In the genomic region with DNA sequence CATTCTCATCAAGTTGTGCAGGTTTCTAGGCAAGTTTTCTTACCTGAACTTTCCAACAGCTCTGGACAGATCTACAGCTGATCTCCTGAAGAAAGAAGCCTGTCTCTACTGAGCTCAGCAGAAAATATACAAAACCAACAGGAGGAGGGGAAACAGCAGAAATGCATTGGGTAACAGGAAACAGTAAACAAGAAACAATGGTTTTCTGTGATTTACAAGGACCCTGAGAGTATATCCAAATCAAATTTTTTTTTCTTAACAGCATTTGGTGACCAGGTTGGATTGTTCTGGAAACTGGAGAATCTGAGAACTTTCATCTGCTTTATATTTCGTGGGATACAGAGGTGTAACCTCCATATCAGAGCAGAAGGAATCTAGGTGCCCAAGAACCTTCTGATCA, we compare ENCODE assay signal across 31 mouse cellular contexts. TPM values are rescaled to one million over a fixed set of nuclear protein-coding genes. Genes with fewer than 3 reads are reported as not detected.
DNase-seq lines count a peak whose midpoint lies in the region; ATAC-seq and TF ChIP-seq lines count a peak whose summit lies in the region.
"Had no signal": no experiment of that assay in that cellular context is flagged by ENCODE, and none has a peak within 500 bp of the region (broad histone marks: within the 10 kb centered on the region; RNA-seq: fewer than 3 reads in every experiment).

A gene (minus strand): TSS at position 101 of the 400 bp plus-strand sequence.

- no peaks in the 10 kb centered on the region for H3K36me3 ChIP-seq in liver, adult 2 months (ENCODE audit: control insufficient read depth, insufficient read depth, low read length)
- no peaks in the 10 kb centered on the region for H3K36me3 ChIP-seq in liver, embryonic 11.5 days (ENCODE audit: control insufficient read depth, insufficient read depth, low read length)
- H3K36me3 ChIP-seq in lung, postnatal 0 days (ENCODE audit: insufficient read depth, low read length), result no peaks in the 10 kb centered on the region
- H3K36me3 ChIP-seq: embryonic facial prominence, embryonic 10.5 days; embryonic facial prominence, embryonic 13.5 days; forebrain, embryonic 10.5 days; G1E; heart, embryonic 13.5 days had no signal

- peak within 1 kb of the TSS; percentile 46 for H3K4me3 ChIP-seq in liver, adult 2 months (ENCODE audit: insufficient read depth, low read depth, low read length)
- H3K4me3 ChIP-seq in liver, embryonic 11.5 days (ENCODE audit: low read depth, low read length), result no peak within 1 kb of the TSS
- H3K4me3 ChIP-seq in lung, postnatal 0 days (ENCODE audit: low read depth, low read length), result no peak within 1 kb of the TSS
- H3K4me3 ChIP-seq: embryonic facial prominence, embryonic 10.5 days; embryonic facial prominence, embryonic 13.5 days; forebrain, embryonic 10.5 days; forebrain, embryonic 13.5 days; heart, embryonic 13.5 days had no signal

- no peaks in the 10 kb centered on the region for H3K27me3 ChIP-seq in liver, adult 2 months (ENCODE audit: control insufficient read depth, insufficient read depth, low read length)
- no peaks in the 10 kb centered on the region for H3K27me3 ChIP-seq in liver, embryonic 11.5 days (replicated peaks; ENCODE audit: control insufficient read depth, insufficient read depth, low read length)
- H3K27me3 ChIP-seq in lung, postnatal 0 days (replicated peaks; ENCODE audit: insufficient read depth, low read length), result no peaks in the 10 kb centered on the region
- H3K27me3 ChIP-seq: CH12.LX; embryonic facial prominence, embryonic 13.5 days; forebrain, embryonic 13.5 days; heart, embryonic 13.5 days had no signal

- no peaks in the 10 kb centered on the region for H3K4me1 ChIP-seq in liver, adult 2 months (ENCODE audit: control insufficient read depth, insufficient read depth, low read length)
- H3K4me1 ChIP-seq in liver, embryonic 11.5 days (replicated peaks; ENCODE audit: control insufficient read depth, insufficient read depth, low read length), result no peaks in the 10 kb centered on the region
- H3K4me1 ChIP-seq in lung, postnatal 0 days (ENCODE audit: insufficient read depth, low read depth, low read length), result no peaks in the 10 kb centered on the region
- H3K4me1 ChIP-seq: embryonic facial prominence, embryonic 10.5 days; embryonic facial prominence, embryonic 13.5 days; forebrain, embryonic 10.5 days; forebrain, embryonic 13.5 days; heart, embryonic 13.5 days had no signal

- H3K9me3 ChIP-seq in liver, embryonic 11.5 days (ENCODE audit: control insufficient read depth, low read length), result no peaks in the 10 kb centered on the region
- H3K9me3 ChIP-seq in lung, postnatal 0 days (ENCODE audit: low read length), result no peaks in the 10 kb centered on the region
- H3K9me3 ChIP-seq: embryonic facial prominence, embryonic 10.5 days; embryonic facial prominence, embryonic 13.5 days; forebrain, embryonic 10.5 days; forebrain, embryonic 13.5 days; G1E; heart, embryonic 13.5 days had no signal

- H3K4me2 ChIP-seq in liver, embryonic 11.5 days, result no peak within 1 kb of the TSS
- H3K4me2 ChIP-seq in lung, postnatal 0 days (replicated peaks; ENCODE audit: low read depth, low read length), result no peak within 1 kb of the TSS
- H3K4me2 ChIP-seq: embryonic facial prominence, embryonic 13.5 days; forebrain, embryonic 13.5 days; heart, embryonic 13.5 days; hindbrain, embryonic 14.5 days had no signal

- no peak for TF ChIP-seq EP300 in lung, postnatal 0 days (IDR thresholded peaks at IDR 0.05)

- no peak for DNase-seq in liver, adult 2 months (ENCODE audit: extremely low read depth, low read depth, low spot score)
- no peak for DNase-seq in liver, embryonic 11.5 days (ENCODE audit: low spot score)
- DNase-seq in lung, postnatal 0 days (ENCODE audit: low spot score), result no peak
- no peak for DNase-seq in lung, postnatal 10 days
- DNase-seq in thymus, postnatal 0 days (ENCODE audit: low spot score), result no peak
- DNase-seq in adrenal gland, adult (ENCODE audit: inconsistent age in 2 of 2, low spot score in 1 of 2), result no peak
- DNase-seq: adrenal gland, adult 2 months; adrenal gland, postnatal 14 days; B cell, adult 2 months; cerebellum, adult 18-20 months; cerebellum, adult 9-10 months; cerebellum, postnatal 25 days; gastrocnemius, postnatal 14 days; heart, adult 18-20 months; heart, postnatal 14 days; heart, postnatal 4 days had no signal

- 57% methylated on average over 1 of the region's 1 CpGs for WGBS in liver, adult 2 months
- 50% methylated on average over 1 of the region's 1 CpGs for WGBS in liver, embryonic 11.5 days
- 33% methylated on average over 1 of the region's 1 CpGs for WGBS in lung, postnatal 0 days

- TF ChIP-seq POLR2A in liver, adult 2 months (IDR thresholded peaks at IDR 0.05; ENCODE audit: extremely low read depth, insufficient read depth, low read length), result no peak

- TF ChIP-seq CTCF in liver, adult 2 months (IDR thresholded peaks at IDR 0.05; ENCODE audit: low read depth, low read length), result no peak
- no peak for TF ChIP-seq CTCF in lung, postnatal 0 days (IDR thresholded peaks at IDR 0.05)

- no peak for ATAC-seq in liver, embryonic 11.5 days (replicated peaks; ENCODE audit: low FRiP score)
- no peak for ATAC-seq in lung, postnatal 0 days
- ATAC-seq in megakaryocyte, adult 5-6 weeks (ENCODE audit: poor library complexity, severe bottlenecking), result no peak
- no peak for ATAC-seq in neutrophil, adult 5-6 weeks (ENCODE audit: extremely low read depth, insufficient number of reproducible peaks, low FRiP score, poor library complexity, severe bottlenecking)
- ATAC-seq: forebrain, embryonic 13.5 days; forebrain, embryonic 16.5 days; hindbrain, postnatal 0 days; inflammation-experienced regulatory T-cells, adult 6 months; Patski had no signal

- no peak within 1 kb of the TSS for H3K27ac ChIP-seq in liver, adult 2 months (replicated peaks; ENCODE audit: insufficient read depth, low read depth, low read length)
- H3K27ac ChIP-seq in liver, embryonic 11.5 days (ENCODE audit: low read depth, low read length), result no peak within 1 kb of the TSS
- H3K27ac ChIP-seq in lung, postnatal 0 days (ENCODE audit: low read length), result no peak within 1 kb of the TSS
- H3K27ac ChIP-seq: embryonic facial prominence, embryonic 10.5 days; embryonic facial prominence, embryonic 13.5 days; forebrain, embryonic 10.5 days; forebrain, embryonic 13.5 days; heart, embryonic 13.5 days; hindbrain, embryonic 14.5 days; hindbrain, postnatal 0 days had no signal

- no peak within 1 kb of the TSS for H3K9ac ChIP-seq in liver, adult 2 months (ENCODE audit: low read depth, low read length)
- H3K9ac ChIP-seq in liver, embryonic 11.5 days (ENCODE audit: low read depth, low read length), result no peak within 1 kb of the TSS
- no peak within 1 kb of the TSS for H3K9ac ChIP-seq in lung, postnatal 0 days (replicated peaks; ENCODE audit: low read depth)
- H3K9ac ChIP-seq: embryonic facial prominence, embryonic 13.5 days; forebrain, embryonic 13.5 days; heart, embryonic 13.5 days; hindbrain, embryonic 14.5 days had no signal

- H3K79me2 ChIP-seq in liver, adult 2 months (ENCODE audit: control insufficient read depth, insufficient read depth, low read length), result no peaks in the 10 kb centered on the region

RNA-seq across cellular contexts. Expression of the gene that starts here (rescaled TPM):
- total RNA-seq in liver, adult 2 months (2014; rRNA removed), result 6.3 and 8.5 TPM in 2 replicates
- 1.9 and 4.7 TPM in 2 replicates for polyA plus RNA-seq in liver, adult 2 months (2012; rRNA removed)
- 0.37 TPM in 1 of 2 replicates, not detected in the other for polyA plus RNA-seq in liver, embryonic 11.5 days (2014; fragmentation: Nextera tagmentation; extraction: Ambion mirVana)
- polyA plus RNA-seq in lung, postnatal 0 days (2015; fragmentation: Nextera tagmentation; extraction: Ambion mirVana), result 13.7 and 14.9 TPM in 2 replicates
- 65.4 and 74.3 TPM in 2 replicates for total RNA-seq in megakaryocyte, adult 5-6 weeks (2015)
- 53.9 and 57.5 TPM in 2 replicates for total RNA-seq in megakaryocyte, adult 5-6 weeks (2017)
- 117 and 122 TPM in 2 replicates for total RNA-seq in neutrophil, adult 5-6 weeks (2017)
- polyA plus RNA-seq in thymus, postnatal 0 days (2015; fragmentation: Nextera tagmentation; extraction: Ambion mirVana), result 0.36 TPM in 1 of 2 replicates, not detected in the other
- total RNA-seq: adrenal gland, adult 2 months; CH12.LX; gastrocnemius, adult 18-20 months; gastrocnemius, postnatal 14 days; heart, adult 18-20 months; heart, postnatal 14 days; heart, postnatal 4 days; hindbrain, postnatal 0 days had no signal
- polyA plus RNA-seq: adrenal gland, adult 2 months; embryonic facial prominence, embryonic 10.5 days; embryonic facial prominence, embryonic 13.5 days; forebrain, embryonic 10.5 days; forebrain, embryonic 13.5 days; forebrain, embryonic 16.5 days; G1E; hindbrain, embryonic 14.5 days; hindbrain, postnatal 0 days had no signal
